Mouse (Mus musculus): ENCODE measurements around the gene Cxcl5. TPM values are rescaled to one million over a fixed set of nuclear protein-coding genes. Genes with fewer than 3 reads are reported as not detected.

The Cxcl5 gene
- 0.14 TPM in 1 of 2 replicates, not detected in the other for polyA plus RNA-seq (2014; fragmentation: Nextera tagmentation; extraction: Ambion mirVana)

- H3K4me1 ChIP-seq (ENCODE audit: control insufficient read depth, insufficient read depth, low read length), result 0 out of 2 replicates have a peak, but pooled peaks cover 3% of the 10 kb centered on the region
- H3K4me2 ChIP-seq (replicated peaks; ENCODE audit: low read depth, low read length), result peak within 1 kb of the TSS; percentile 77
- no peaks in the 10 kb centered on the region for H3K36me3 ChIP-seq (ENCODE audit: control insufficient read depth, insufficient read depth, low read length)
- H3K4me3 ChIP-seq (ENCODE audit: low read length), result peak within 1 kb of the TSS; percentile 35
- H3K9ac ChIP-seq (ENCODE audit: low read depth, low read length), result peak within 1 kb of the TSS; percentile 13; the same call in 1 of the 2 replicates
- no peak within 1 kb of the TSS for H3K27ac ChIP-seq (ENCODE audit: low read depth, low read length)
- peaks cover 11% of the 10 kb centered on the region for H3K27me3 ChIP-seq (ENCODE audit: control insufficient read depth, insufficient read depth, low read length)
- H3K9me3 ChIP-seq (ENCODE audit: control insufficient read depth, low read length), result no peaks in the 10 kb centered on the region
- ATAC-seq (ENCODE audit: low FRiP score, low TSS enrichment), result peak; percentile 69
- WGBS, result 3% methylated on average over 32 of the region's 32 CpGs
These were observed at the start of gene Cxcl5 for GRCm38 (mm10) chr5:90759077-90760065. Cxcl5 (plus strand) TSS chr5:90759360.

GRCm38 (mm10) chr5:90711409-90711808, 47.8 kb upstream of the Cxcl5 start:
- Histone ChIP-seq H3K9me3 (ENCODE audit: control insufficient read depth, low read length) (no peaks in the 10 kb centered on the region), H3K9ac (ENCODE audit: low read depth, low read length) (no peak overlapping the region), H3K36me3 (ENCODE audit: control insufficient read depth, insufficient read depth, low read length) (no peaks in the 10 kb centered on the region), H3K27me3 (ENCODE audit: control insufficient read depth, insufficient read depth, low read length) (no peaks in the 10 kb centered on the region), H3K4me2 (replicated peaks; ENCODE audit: low read depth, low read length) (no peak overlapping the region), H3K27ac (ENCODE audit: low read depth, low read length) (no peak overlapping the region), H3K4me3 (ENCODE audit: low read length) (no peak overlapping the region), H3K4me1 (ENCODE audit: control insufficient read depth, insufficient read depth, low read length) (no peaks in the 10 kb centered on the region)
- WGBS, result 66% methylated on average over 2 of the region's 2 CpGs
- ATAC-seq (ENCODE audit: low FRiP score, low TSS enrichment), result no peak

- H3K4me2 ChIP-seq (replicated peaks; ENCODE audit: low read depth, low read length), result no peak overlapping the region
- no peak overlapping the region for H3K4me3 ChIP-seq (ENCODE audit: low read length)
- no peaks in the 10 kb centered on the region for H3K9me3 ChIP-seq (ENCODE audit: control insufficient read depth, low read length)
- no peaks in the 10 kb centered on the region for H3K27me3 ChIP-seq (ENCODE audit: control insufficient read depth, insufficient read depth, low read length)
- no peak overlapping the region for H3K9ac ChIP-seq (ENCODE audit: low read depth, low read length)
- no peaks in the 10 kb centered on the region for H3K4me1 ChIP-seq (ENCODE audit: control insufficient read depth, insufficient read depth, low read length)
- no peak for ATAC-seq (ENCODE audit: low FRiP score, low TSS enrichment)
- H3K36me3 ChIP-seq (ENCODE audit: control insufficient read depth, insufficient read depth, low read length), result no peaks in the 10 kb centered on the region
- 92% methylated on average over 1 of the region's 1 CpGs for WGBS
- H3K27ac ChIP-seq (ENCODE audit: low read depth, low read length), result no peak overlapping the region
These were observed 41.2 kb upstream of the Cxcl5 start for GRCm38 (mm10) chr5:90717937-90718336.

DNA sequence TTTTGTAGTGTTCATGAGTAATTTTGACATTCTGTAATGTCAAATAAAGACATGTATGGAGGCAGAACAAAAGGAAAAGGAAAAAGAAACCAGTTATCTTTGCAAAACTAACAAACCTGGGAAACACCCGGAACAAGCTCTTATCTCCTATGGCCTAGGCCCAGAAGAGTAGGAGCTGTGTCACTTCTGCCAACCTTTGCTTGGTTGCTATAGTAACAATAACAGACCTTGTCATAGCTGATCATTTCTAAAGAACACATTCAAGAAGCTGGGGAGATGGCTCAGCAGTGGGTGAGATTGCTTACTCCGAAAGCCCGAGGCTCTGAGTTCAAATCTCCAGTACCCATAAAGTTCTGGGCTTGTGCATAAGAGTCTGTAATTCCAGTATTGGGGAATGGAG, 36.5 kb upstream of the Cxcl5 start:
- H3K4me2 ChIP-seq (replicated peaks; ENCODE audit: low read depth, low read length), result no peak overlapping the region
- no peak overlapping the region for H3K27ac ChIP-seq (ENCODE audit: low read depth, low read length)
- no peak overlapping the region for H3K9ac ChIP-seq (ENCODE audit: low read depth, low read length)
- H3K27me3 ChIP-seq (ENCODE audit: control insufficient read depth, insufficient read depth, low read length), result no peaks in the 10 kb centered on the region
- 94% methylated on average over 3 of the region's 3 CpGs for WGBS
- H3K4me1 ChIP-seq (ENCODE audit: control insufficient read depth, insufficient read depth, low read length), result no peaks in the 10 kb centered on the region
- H3K9me3 ChIP-seq (ENCODE audit: control insufficient read depth, low read length), result no peaks in the 10 kb centered on the region
- no peaks in the 10 kb centered on the region for H3K36me3 ChIP-seq (ENCODE audit: control insufficient read depth, insufficient read depth, low read length)
- H3K4me3 ChIP-seq (ENCODE audit: low read length), result no peak overlapping the region
- no peak for ATAC-seq (ENCODE audit: low FRiP score, low TSS enrichment)

DNA sequence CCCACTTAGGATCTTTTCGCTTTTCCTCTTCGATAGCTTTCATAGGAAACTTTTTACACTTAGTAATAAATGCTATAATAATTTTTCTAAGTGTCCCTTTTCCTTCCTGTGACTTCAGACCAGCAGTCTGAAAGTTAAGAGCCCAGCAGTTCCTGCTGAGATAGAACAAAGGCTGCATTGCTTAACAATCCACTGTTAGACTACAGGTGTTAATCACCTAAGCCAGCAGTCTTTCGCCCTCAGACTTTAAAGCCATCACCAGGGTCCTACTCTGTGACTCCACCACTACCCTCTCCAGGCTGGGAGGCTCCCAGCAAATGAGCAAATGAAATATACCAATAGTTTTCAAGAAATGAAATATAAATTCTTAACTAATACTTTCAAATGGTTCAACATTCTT, 30.9 kb upstream of the Cxcl5 start:
- Histone ChIP-seq H3K27me3 (ENCODE audit: control insufficient read depth, insufficient read depth, low read length) (no peaks in the 10 kb centered on the region), H3K4me3 (ENCODE audit: low read length) (no peak overlapping the region), H3K27ac (ENCODE audit: low read depth, low read length) (no peak overlapping the region), H3K9me3 (ENCODE audit: control insufficient read depth, low read length) (no peaks in the 10 kb centered on the region), H3K4me1 (ENCODE audit: control insufficient read depth, insufficient read depth, low read length) (no peaks in the 10 kb centered on the region), H3K4me2 (replicated peaks; ENCODE audit: low read depth, low read length) (no peak overlapping the region), H3K9ac (ENCODE audit: low read depth, low read length) (no peak overlapping the region), H3K36me3 (ENCODE audit: control insufficient read depth, insufficient read depth, low read length) (no peaks in the 10 kb centered on the region)
- 38% methylated on average over 3 of the region's 3 CpGs for WGBS
- no peak for ATAC-seq (ENCODE audit: low FRiP score, low TSS enrichment)

DNA sequence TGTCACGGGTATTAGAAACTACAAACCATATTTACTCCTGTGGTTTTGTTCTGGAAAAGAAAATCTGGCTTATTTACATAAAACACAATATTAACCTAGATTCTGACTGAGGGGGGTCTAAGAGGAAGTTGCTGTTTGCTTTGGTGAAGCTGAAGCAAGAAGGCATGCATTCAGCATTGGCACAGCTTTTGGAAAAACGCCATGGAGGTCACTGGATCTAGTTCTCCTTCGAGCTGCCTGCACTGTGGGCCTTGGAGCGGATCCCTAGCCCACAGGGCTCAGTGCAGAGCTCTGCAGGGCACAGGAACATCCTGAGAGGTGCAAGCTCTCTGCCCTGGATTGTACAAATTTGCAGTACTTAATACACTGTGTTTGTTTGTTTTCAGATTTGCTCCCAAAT, 27.7 kb upstream of the Cxcl5 start:
- 68% methylated on average over 4 of the region's 4 CpGs for WGBS
- H3K9ac ChIP-seq (ENCODE audit: low read depth, low read length), result no peak overlapping the region
- no peaks in the 10 kb centered on the region for H3K36me3 ChIP-seq (ENCODE audit: control insufficient read depth, insufficient read depth, low read length)
- H3K4me1 ChIP-seq (ENCODE audit: control insufficient read depth, insufficient read depth, low read length), result no peaks in the 10 kb centered on the region
- H3K4me3 ChIP-seq (ENCODE audit: low read length), result no peak overlapping the region
- no peak overlapping the region for H3K4me2 ChIP-seq (replicated peaks; ENCODE audit: low read depth, low read length)
- ATAC-seq (ENCODE audit: low FRiP score, low TSS enrichment), result no peak
- H3K9me3 ChIP-seq (ENCODE audit: control insufficient read depth, low read length), result no peaks in the 10 kb centered on the region
- H3K27ac ChIP-seq (ENCODE audit: low read depth, low read length), result no peak overlapping the region
- H3K27me3 ChIP-seq (ENCODE audit: control insufficient read depth, insufficient read depth, low read length), result no peaks in the 10 kb centered on the region

- no peak for ATAC-seq (ENCODE audit: low FRiP score, low TSS enrichment)
- no peaks in the 10 kb centered on the region for H3K36me3 ChIP-seq (ENCODE audit: control insufficient read depth, insufficient read depth, low read length)
- no peaks in the 10 kb centered on the region for H3K27me3 ChIP-seq (ENCODE audit: control insufficient read depth, insufficient read depth, low read length)
- no peak overlapping the region for H3K4me3 ChIP-seq (ENCODE audit: low read length)
- H3K27ac ChIP-seq (ENCODE audit: low read depth, low read length), result no peak overlapping the region
- 48% methylated on average over 4 of the region's 4 CpGs for WGBS
- H3K4me1 ChIP-seq (ENCODE audit: control insufficient read depth, insufficient read depth, low read length), result no peaks in the 10 kb centered on the region
- H3K9me3 ChIP-seq (ENCODE audit: control insufficient read depth, low read length), result no peaks in the 10 kb centered on the region
- H3K9ac ChIP-seq (ENCODE audit: low read depth, low read length), result no peak overlapping the region
- H3K4me2 ChIP-seq (replicated peaks; ENCODE audit: low read depth, low read length), result no peak overlapping the region
These were observed 17.1 kb upstream of the Cxcl5 start for GRCm38 (mm10) chr5:90742029-90742428.

DNA sequence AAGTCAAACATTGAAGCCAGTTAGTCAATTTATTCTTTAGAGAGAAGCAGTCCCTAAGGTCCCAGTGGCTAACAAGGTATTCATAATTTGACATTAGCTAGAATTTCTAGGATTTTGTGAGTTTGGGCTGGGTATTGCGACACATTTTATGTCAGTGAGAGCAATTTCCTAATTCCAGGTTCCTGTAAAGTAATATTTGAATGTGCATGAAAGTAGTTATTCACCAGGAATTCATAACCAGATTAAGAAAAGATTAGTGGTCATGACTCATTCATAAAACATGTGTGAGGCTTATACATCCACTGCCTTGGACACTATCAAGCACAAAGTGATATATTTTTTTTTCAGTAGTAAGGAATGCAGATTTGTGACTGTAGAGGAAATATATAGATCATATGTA, 5.2 kb upstream of the Cxcl5 start:
- Histone ChIP-seq H3K4me2 (replicated peaks; ENCODE audit: low read depth, low read length) (no peak overlapping the region), H3K4me3 (ENCODE audit: low read length) (no peak overlapping the region), H3K27ac (ENCODE audit: low read depth, low read length) (no peak overlapping the region), H3K27me3 (ENCODE audit: control insufficient read depth, insufficient read depth, low read length) (0 out of 2 replicates have a peak, but pooled peaks cover 2% of the 10 kb centered on the region), H3K9ac (ENCODE audit: low read depth, low read length) (no peak overlapping the region), H3K36me3 (ENCODE audit: control insufficient read depth, insufficient read depth, low read length) (no peaks in the 10 kb centered on the region), H3K4me1 (ENCODE audit: control insufficient read depth, insufficient read depth, low read length) (0 out of 2 replicates have a peak, but pooled peaks cover 3% of the 10 kb centered on the region), H3K9me3 (ENCODE audit: control insufficient read depth, low read length) (no peaks in the 10 kb centered on the region)
- ATAC-seq (ENCODE audit: low FRiP score, low TSS enrichment), result no peak
- WGBS, result 92% methylated on average over 1 of the region's 1 CpGs

- Histone ChIP-seq H3K4me1 (ENCODE audit: control insufficient read depth, insufficient read depth, low read length) (0 out of 2 replicates have a peak, but pooled peaks cover 3% of the 10 kb centered on the region), H3K36me3 (ENCODE audit: control insufficient read depth, insufficient read depth, low read length) (no peaks in the 10 kb centered on the region), H3K4me2 (replicated peaks; ENCODE audit: low read depth, low read length) (no peak overlapping the region), H3K9me3 (ENCODE audit: control insufficient read depth, low read length) (no peaks in the 10 kb centered on the region), H3K27me3 (ENCODE audit: control insufficient read depth, insufficient read depth, low read length) (peaks cover 11% of the 10 kb centered on the region), H3K4me3 (ENCODE audit: low read length) (no peak overlapping the region), H3K9ac (ENCODE audit: low read depth, low read length) (no peak overlapping the region), H3K27ac (ENCODE audit: low read depth, low read length) (no peak overlapping the region)
- ATAC-seq (ENCODE audit: low FRiP score, low TSS enrichment), result no peak
- WGBS, result 47% methylated on average over 5 of the region's 5 CpGs
These were observed 1.0 kb upstream of the Cxcl5 start for GRCm38 (mm10) chr5:90758020-90758605.

Measured in kidney, embryonic 14.5 days (tissue).